Mouse (Mus musculus) stomach, postnatal 0 days (tissue): ENCODE measurements at regions not wholly inside any gene's neighbourhood (a gene's known extent, or its start where the extent isn't known, plus 50 kb on each side); places are given as distances from the start of the nearest gene placed in this dataset.
"Not testable (repeated sequence)": the region's sequence is repeated elsewhere in the genome, so short reads cannot be mapped to it uniquely, and the experiment has no call there.

Source experiments
- CTCF ChIP-seq: IDR thresholded peaks from 2 replicates; pipeline ENCODE4 v1.5.1; 2016; ENCODE audit warnings: antibody characterized with exemption, low read depth, mild to moderate bottlenecking, moderate library complexity
- EP300 ChIP-seq: optimal IDR thresholded peaks from 2 replicates; pipeline ENCODE3; 2016; ENCODE audit warnings: antibody characterized with exemption

GRCm38 (mm10) chr16:3122145-3122860 lies 468.5 kb upstream of the Olfr161 start:
- TF ChIP-seq EP300, CTCF: not testable (repeated sequence)
